Mouse (Mus musculus): Measurements from ENCODE around the gene Thoc7.
"Not testable (repeated sequence)": the region's sequence is repeated elsewhere in the genome, so short reads cannot be mapped to it uniquely, and the experiment has no call there.

Gene Thoc7

DNA sequence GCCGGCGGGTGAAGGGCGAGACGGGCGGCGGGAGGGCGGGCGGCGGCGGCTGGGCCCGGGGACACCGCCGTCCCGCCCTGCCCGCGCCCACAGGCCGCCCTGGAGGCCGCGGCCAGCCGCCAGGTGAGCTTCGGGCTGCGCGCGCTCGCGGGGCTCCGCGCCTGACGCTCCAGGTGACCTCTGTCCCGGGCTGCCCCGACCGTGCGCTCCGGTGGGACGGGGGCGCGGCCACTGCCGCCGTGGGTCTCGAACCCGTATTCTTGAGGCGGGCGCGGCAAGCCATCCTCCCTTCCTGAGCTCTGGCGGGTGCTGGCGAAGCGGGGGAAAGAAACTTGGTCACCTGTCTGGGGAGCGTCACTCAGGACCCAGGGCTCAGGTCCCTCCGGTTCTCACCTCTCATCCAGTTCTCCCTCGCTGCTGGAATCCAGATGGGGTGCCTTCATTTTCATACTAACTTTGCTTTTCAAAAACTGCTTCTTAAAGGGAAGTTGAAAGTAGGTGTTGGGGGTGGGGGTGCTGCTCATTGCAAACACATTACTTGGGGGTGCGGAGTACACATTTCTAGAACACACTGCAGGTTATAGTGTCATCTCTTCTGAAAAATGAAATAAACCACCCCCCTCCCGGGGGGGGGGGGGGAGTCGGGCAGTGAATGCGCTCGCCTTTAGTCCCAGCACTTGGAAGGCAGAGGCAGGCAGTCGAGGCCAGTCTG is at the start of gene Thoc7, which contains the start of gene Atxn7:
Thoc7 (minus strand) TSS at position 452 of the 712 bp plus-strand sequence.
Atxn7 (plus strand) TSS at position 40 of the 712 bp plus-strand sequence.
- peak; percentile 63 for DNase-seq

DNA sequence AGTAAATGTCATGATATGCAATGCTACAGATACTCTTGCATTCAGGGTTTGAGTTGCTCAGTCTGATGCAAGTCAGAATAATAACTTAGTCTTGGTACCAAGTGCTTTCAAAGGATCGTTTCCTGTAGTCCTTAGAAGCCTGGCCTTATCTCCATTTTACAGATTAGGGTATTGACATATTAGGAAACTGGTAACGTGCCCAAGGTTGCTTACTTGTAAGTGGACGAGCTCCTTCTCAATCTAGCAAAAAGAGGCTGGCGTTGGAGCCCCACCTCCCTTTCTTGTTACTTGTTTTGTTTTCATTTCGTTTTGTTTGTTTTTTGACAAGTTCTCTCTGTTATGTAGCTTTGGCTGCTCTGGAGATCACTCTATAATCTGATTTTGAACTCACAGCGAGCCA is 48.1 kb upstream of the Thoc7 start:
- no peak for DNase-seq

DNA sequence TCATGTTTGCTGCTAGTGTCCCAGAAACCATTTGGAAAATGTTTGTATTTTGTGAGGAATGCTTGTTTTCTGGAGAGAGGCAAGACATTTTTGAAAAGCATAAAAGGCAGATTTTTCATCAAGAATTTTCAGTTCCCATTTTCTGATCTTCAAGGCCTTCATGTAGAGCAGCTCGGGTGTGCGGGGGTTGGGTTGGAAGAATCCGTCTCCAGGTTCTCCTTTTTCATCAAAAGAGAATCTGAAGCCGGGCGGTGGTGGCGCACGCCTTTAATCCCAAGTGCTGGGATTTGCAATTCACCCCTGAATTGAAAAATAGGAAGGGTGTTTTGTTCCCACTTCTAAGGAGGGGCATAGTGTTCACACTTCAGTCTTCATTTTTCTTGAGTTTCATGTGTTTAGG is 41.1 kb upstream of the Thoc7 start:
- no peak for DNase-seq

DNA sequence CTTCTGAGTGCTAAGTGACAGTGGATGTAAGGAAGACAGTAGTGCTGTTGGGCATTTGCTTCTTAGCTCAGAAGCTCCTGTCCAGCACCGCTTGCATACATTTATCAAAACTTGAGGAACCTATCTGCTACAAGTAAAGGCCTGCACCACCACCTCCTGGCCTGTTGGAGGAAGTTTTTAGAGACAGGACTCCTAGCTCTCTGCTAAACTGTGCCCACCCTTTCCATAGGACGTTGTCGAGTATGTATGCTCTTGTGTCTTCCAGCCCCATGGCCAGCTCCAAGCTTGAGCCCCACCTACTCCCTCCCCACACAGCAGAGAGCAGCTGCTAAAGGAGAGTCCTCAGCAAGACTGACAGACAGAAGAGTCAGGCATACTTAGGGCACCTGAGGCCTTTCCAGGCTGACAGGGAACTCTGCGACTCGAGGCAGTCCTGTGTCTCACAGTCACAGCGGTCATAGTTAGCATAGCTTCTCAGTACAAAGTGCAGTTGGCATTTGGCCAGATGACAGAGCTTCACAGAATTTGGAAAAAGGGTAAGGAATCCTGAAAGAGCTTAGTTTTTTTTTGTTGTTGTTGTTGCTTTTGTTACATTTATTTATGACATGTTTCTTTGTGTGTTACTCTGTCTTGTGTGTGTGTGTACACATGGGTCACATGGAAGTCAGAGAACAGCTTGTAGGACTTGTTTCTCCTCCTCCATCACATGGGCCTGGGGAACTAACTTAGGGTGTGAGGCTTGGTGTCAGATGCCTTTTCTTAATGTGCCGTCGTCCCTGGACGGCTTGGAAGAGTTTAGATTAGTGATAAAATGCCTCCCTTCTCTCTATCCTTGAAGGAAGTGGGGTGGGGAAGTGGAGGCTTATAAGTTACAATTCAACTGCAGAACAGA is 33.8 kb upstream of the Thoc7 start:
- DNase-seq, result no peak

DNA sequence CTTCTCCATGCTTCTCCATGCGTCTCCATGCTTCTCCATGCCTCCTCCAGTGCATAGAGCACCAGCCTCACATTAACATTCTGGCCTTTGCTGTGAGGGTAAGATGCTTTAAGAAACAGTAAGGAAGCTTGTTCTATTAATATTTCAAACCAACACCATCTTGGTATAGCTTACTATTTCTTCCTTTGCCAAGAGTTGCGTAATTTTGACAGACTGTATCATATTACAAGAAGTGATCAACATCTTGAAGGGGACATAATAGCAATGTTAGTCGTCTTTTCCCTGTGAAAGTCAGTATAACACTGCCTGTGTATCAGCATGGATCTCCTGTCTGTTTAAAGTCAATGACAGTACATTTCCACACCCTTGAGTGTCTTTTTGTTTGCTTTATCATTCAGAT is 29.1 kb upstream of the Thoc7 start:
- no peak for DNase-seq

DNA sequence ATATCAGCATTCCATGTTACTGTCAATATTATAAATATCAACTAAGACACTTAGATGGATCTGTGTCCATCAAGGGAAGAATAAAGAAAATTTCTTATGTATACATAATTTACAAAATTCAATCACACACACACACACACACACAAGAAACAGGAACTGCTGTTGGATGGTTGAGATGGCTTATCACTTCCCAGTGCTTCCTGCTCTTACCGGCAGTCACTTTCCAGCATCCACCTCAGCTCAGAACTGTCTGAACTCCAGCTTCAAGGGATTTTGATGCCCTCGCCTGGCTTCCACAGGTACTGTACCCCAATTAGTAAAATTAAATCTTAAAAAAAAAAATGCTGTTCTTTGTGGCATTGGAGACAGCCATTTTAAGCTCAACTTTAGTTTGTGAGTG is 26.7 kb upstream of the Thoc7 start:
- DNase-seq, result no peak

DNA sequence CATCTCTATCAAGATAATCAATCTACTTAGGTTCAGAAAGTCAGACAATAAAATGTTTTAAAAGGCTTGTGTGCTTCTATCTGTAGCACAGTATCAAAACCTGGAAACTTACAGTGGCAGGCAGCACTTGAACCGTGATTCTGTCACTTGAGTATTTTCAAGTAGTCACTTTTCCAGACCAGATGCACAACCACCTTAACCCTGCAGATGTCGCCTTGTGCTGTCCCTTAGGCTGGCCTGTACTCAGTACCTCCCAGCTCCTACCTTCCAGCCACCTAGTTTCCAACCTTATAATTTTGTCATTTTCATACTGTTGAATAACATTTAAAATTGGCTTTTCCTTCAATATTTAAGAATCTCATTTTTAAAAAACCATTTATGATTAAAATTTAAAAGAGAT is 20.5 kb upstream of the Thoc7 start:
- DNase-seq, result no peak

DNA sequence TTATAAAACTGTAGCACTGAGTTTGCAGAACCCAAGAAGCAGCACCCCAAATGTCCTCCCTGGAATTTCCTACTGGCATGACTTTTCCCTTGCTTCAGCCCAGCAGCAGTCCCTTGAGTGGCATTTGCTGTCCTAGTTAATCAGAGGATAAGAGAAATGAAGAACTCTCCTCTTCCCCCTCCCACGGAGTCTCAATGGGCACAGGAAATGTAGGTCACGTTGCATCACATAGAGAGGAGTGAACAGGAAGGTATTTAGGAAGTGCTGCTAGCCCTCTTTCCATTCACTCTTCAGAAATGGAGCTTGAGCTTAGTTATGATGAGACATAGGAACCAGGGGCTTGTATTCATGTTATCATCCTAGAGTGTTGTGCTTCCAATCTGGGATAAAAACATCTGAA is 19.6 kb upstream of the Thoc7 start:
- peak; percentile 8 for DNase-seq

DNA sequence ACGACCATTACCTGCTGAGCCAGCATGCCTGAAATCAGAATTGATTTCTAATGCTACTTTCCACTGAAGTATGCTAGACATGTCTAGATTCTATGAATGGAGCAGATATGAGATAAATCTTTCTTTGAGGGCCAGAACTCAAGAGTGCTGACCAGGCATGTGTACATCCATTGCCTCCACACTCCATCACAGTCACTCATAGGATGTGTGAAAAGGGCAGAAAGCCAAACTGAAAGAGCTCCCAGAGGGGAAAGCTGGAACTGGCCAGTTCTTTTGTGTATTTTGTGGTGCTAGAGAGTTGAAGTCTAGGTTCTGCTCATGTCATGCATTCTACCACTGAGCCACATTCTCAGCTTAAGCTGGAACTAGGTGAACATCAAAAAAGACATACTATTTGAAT is 15.8 kb upstream of the Thoc7 start:
- DNase-seq, result no peak

DNA sequence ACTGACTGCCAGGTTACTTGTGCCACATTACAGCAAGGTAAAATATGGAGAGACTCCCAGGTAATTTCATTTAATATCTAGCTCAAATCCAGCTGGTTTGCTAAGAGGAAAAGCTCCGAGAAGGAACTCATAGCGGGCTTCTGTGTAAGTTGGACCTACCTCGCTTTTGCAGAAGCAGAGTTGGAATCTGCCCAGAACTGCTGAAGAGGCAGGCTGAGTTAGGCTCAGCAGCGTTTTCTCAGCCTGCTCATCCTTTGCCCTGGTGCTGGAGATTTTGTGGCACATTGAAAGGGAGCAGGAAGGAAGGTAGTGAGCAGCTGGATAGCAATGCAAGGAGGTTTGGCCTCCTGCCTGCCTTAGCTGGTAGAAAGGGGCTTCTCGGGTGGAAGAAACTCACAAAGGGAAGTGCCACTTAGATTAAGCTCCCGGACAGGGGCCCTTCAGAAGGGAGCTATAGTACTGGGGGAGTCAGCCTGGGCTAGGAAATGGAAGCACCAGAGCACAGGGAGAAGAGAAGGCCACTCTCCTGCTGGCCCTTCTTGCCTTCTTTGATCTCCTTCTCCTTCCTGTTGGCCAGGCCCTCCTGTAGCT is 10.1 kb upstream of the Thoc7 start:
- no peak for DNase-seq

DNA sequence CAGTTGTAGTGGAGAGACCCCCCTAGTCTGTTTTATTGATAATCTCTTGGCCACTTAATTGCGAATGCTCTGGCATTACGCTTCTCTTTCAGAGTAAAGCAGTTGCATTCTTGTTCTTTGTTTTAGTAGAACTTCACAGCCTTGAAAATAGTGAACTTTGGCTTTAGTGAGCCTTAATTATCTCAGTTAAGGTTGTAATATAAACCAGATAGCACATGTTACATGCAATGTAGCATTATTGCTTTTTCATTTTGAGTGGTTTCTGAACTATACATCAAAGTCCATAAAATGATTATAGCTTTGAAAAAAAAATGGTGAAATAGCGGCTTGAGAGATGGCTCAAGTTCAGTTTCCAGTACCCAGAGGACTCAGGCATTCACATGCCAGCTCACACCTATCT is 8.9 kb upstream of the Thoc7 start:
- no peak for DNase-seq

DNA sequence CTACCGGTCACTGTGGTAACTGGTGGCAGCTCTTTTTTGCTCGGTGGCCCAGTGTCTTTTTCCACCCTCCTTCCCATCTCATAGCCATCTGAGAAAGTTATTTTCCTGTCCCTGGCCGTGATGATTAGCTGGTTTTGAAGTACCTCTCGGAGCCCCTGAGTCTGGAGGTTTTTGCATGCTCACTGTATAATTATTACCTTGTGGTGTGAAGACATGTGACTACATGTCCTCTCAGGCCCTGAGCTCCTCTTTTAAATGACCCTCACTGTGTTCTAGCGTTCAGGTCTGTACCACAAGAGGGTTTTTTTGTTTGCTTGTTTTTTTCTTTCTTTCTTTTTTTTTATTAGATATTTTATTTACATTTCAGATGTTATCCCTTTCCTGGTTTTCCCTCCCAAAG is 6.8 kb upstream of the Thoc7 start:
- no peak for DNase-seq

DNA sequence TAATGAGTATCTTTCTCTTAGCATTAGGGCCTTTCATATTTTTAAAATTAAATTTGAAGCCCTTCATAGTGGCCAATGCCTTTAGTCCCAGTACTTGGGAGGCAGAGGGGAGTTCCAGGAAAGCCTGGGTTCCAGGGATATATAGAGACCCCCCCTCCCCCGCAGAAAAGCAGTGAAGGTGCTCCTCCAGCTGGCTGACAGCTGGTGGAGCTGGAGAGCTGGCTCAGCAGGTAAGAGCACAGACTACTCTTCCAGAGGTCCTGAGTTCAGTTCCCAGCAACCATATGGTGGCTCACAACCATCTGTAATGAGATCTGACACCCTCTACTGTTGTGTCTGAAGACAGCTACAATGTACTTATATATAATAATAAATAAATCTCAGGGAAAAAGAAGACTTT is 6.0 kb upstream of the Thoc7 start:
- DNase-seq, result peak; percentile 12

DNA sequence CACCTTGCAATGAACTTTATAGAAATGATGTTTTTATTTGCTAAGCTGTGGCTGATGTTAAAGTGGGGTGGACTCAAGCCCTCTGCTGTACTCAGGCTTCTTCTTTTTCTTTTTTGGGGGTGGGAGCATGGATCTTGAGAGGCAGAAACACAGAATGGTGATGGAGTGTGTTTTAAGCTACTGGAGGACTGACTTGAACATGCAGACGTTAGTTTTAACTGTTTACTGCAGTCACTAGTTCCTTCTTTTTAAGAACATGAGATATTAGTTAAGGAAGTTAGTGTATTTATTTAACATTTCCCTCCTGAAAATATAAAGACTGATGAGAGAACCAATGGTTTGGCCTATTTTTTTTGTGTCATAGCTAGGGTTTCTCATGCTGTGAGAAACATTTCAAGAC is 1.9 kb upstream of the Thoc7 start:
- DNase-seq, result no peak

DNA sequence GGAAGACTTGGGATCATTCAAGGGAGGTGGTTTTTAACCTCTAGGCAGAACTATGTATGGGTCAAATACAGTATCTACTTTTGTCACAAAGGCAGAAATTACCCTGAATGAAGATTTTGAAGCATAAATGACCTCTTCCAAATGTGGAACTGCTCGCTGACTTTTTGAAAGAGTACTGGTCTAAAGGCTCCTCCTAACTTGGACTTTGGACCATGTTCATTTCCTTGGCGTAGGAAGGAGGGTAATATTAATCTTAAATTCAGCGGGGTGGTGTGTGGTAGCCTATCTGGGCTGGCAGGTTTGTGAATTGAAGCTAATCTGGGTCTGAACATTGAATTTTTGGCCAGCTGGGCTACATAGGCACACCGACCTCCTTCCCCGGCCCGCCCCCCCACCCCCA is 824 bp upstream of the Thoc7 start:
- DNase-seq, result no peak

DNA sequence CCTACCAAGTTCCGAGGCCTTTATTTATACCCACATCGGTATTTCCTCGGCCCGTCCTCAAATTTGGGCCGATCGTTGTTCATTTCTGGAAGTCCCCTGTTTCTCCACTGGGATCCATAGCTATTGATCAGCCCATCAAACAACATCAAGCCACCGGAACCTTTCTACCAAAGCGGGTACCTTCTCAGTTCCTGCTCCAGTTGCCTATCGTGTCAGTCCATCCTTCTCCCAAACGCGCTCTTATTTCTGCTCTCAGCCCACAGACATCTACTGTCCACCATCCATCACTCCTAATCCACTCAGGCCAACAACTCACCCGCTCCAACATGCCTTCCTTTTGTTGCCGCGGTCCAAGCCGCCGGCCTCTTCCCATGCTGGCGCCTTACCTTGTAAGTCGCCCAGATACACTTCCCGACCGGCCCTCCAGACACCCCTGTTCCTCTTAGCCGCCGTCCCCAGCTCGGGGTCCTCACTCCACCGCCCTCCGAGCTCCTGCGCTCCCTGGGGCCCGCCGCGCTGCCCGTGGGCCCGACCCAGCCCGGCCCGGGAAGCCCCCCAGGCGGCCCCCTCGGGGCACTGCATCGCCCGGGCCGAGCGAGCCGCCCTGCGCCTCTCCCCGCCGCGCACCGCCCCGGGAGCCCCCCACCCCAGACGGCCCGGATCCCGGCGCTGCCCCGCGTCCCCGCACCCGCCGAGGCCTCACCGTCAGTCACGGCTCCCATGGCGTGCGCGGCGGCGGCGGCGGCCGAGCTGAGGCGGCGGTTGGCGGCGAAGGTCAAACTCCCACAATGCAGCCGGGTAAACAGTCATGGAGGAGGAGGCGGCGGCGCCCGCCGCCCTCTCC is 948 bp downstream of the Thoc7 start:
- peak; percentile 68 for DNase-seq

DNA sequence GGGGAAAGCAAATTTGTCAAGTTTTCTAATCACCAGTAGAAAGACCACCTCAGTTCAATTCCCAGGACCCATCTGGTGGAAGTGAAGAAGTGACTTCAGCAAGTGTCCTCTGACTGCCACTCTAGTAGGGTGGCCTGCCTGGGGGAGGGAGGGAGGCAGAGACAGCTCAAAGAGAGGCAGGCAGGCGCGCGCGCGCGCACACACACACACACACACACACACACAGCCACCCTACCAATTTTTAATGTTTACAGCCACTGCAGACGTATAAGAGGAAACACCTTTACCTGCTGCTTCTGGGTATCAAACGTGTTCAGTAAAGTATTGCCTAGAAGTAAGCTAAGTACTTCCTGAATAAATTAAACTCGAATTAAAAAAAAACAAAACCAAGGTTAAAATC is 1.6 kb downstream of the Thoc7 start:
- DNase-seq, result peak; percentile 42

DNA sequence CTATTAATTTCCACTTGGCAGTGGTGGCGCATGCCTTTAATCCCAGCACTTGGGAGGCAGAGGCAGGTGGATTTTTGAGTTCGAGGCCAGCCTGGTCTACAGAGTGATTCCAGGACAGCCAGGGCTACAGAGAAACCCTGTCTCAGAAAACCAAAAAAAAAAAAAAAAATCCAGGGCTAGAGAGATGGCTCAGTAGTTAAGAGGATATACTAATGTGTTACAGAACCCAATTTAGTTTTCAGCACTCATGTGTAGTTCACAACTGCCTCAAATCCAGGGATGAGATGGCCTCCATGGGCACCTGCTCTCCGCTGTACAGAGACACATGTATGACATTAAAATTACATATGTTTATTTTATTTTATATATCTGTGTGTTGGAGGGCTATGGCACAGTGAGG is 9.5 kb downstream of the Thoc7 start:
- DNase-seq, result not testable (repeated sequence)

DNA sequence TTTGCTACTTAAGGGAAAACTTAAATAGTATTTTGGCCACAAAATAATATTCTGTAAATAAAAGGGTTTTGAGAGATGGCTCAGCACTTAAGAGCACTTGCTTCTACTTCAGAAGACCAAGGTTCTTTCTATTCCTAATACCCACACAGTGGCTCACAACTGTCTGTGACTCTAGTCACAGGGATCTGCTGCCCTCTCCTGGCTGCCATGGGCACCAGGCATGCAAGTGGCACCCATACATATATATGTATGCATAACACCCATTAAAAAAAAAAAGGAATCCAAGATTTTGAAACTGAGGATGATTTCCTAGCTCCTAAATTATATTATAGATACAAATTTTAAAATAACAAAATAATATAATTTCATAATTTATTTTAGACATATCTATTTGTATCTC is 11.3 kb downstream of the Thoc7 start:
- DNase-seq, result peak; percentile 60

DNA sequence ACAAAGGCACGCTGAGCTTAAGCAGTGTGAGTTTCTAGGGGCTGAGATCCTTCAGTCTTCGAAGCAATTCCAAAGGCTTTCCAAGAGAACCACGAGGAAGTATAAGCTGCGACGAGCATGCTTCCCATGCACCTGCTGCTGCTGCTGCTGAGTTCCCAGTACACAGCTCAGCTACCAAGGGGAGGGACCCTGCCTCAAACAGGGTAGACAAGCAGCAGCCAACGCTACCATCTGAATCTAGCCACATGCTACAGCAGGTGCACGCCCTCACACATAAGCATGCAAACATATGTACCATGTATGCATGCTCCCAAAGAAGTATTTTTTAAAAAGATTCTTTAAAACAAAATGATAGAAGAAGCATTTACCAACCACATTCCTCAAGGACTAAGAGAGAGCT is 13.3 kb downstream of the Thoc7 start:
- no peak for DNase-seq

DNA sequence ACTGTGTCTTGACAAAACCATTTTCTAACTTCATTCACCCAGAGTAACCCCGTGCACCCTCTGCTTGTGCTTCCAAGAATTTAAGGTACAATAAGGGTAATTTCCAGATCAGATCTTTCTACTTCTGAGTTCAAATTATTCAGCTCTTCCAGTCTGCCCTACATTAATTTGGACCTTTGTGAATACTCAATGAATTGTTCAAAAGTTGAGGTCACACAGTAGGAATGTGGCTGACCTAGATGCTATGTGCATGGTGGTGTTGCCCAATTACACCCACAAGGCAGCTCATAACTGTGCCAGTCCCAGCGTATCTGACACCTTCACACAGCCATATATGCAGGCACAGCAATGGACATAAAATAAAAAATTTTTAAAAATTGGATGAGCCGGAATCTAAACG is 17.0 kb downstream of the Thoc7 start:
- DNase-seq, result no peak

DNA sequence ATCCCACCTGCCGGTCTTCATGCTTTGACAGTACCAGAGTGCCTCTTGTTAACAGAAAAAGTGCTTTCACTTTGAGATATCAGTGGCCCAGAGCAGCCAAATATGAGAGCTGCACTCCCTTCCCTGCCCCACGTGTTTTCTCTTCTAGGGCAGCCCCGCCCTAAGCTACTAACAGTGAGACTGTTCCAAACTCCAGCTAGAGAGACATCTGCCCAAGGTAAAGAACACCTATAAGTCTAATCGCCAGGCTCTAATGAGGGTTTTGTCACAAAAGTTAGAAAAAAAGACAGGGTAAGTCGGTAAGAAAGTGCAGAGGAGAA is 27.6 kb downstream of the Thoc7 start:
- DNase-seq, result no peak

Data from thymus, postnatal 25 days (tissue).